Mouse (Mus musculus) C2C12 (cell line): ENCODE measurements around the gene Tanc1. TPM values are rescaled to one million over a fixed set of nuclear protein-coding genes. Genes with fewer than 3 reads are reported as not detected.

Experiments used
- H3K27me3 ChIP-seq: one replicate; pipeline ENCODE4 v1.6.1; 2011; ENCODE audit not compliant: control insufficient read depth, insufficient read depth, insufficient read length
- H3K36me3 ChIP-seq: one replicate; pipeline ENCODE4 v1.6.1; 2011; ENCODE audit not compliant: control insufficient read depth, insufficient read depth
- H3K4me3 ChIP-seq: one replicate; pipeline ENCODE4 v1.5.1; 2011; ENCODE audit warnings: mild to moderate bottlenecking, control low read depth; ENCODE audit not compliant: poor library complexity, insufficient read depth, severe bottlenecking
- H3K79me2 ChIP-seq: one replicate; pipeline ENCODE4 v1.6.1; 2011; ENCODE audit not compliant: control insufficient read depth, insufficient read depth
- H3K79me3 ChIP-seq: one replicate; pipeline ENCODE4 v1.6.1; 2011; ENCODE audit warnings: low read depth, control low read depth
- H3ac ChIP-seq: one replicate; pipeline ENCODE3; 2011; ENCODE audit warnings: low read depth; ENCODE audit not compliant: control insufficient read depth, insufficient read length
- CEBPB ChIP-seq: IDR thresholded peaks from one replicate; pipeline ENCODE4 v1.6.1; 2011; ENCODE audit warnings: low read depth, mild to moderate bottlenecking, control low read depth, moderate library complexity
- CTCF ChIP-seq: IDR thresholded peaks from one replicate; pipeline ENCODE4 v1.5.1; 2011; ENCODE audit not compliant: control insufficient read depth, insufficient read depth, insufficient read length
- FOSL1 ChIP-seq: IDR thresholded peaks from one replicate; pipeline ENCODE4 v1.8.0; 2011; ENCODE audit warnings: mild to moderate bottlenecking, low read length; ENCODE audit not compliant: poor library complexity, insufficient read depth, severe bottlenecking
- MAX ChIP-seq: IDR thresholded peaks from one replicate; pipeline ENCODE4 v1.6.1; 2011; ENCODE audit warnings: mild to moderate bottlenecking, control low read depth
- MYOD1 ChIP-seq: IDR thresholded peaks from one replicate; pipeline ENCODE4 v1.6.1; 2011; ENCODE audit warnings: low read depth; ENCODE audit not compliant: control insufficient read depth, insufficient read length
- MYOG ChIP-seq: IDR thresholded peaks from one replicate; pipeline ENCODE4 v1.6.1; 2011; ENCODE audit not compliant: control insufficient read depth, insufficient read length; ENCODE audit errors: extremely low read depth
- USF1 ChIP-seq: IDR thresholded peaks from one replicate; pipeline ENCODE4 v1.6.1; 2011; ENCODE audit warnings: low read depth, mild to moderate bottlenecking, control low read depth, moderate library complexity
- polyA plus RNA-seq: library from polyadenylated mRNA; unstranded; fragments of >200 nt; fragmentation: generic; extraction: Trizol; gene quantifications from one replicate; pipeline ENCODE4 v1.2.1, GENCODE M21; 2012; ENCODE audit warnings: missing spikeins

The Tanc1 gene
- polyA plus RNA-seq, 1 experiment: 24.9 TPM

DNA sequence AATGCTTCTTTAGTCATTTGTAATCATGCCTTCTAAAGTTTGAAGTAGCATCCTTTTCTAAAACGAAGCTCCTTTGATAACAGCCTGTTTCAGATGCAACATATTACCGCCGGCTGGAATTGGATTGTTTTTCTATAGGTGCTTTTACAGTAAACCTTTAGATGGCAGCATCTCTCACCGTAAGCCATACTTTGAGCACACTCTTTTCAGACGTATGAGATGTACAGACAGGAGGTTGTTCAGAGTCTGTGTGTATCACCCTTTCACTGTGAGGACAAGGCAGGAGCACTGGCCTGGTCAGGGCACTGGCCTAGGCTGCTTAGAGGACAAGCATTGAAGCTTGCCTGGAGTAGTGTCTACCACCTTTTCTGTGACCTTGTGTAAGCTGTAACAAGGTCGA is 145.2 kb downstream of the Tanc1 start:
- Histone ChIP-seq H3K27me3 (no peaks in the 10 kb centered on the region), H3K79me2 (peaks cover 55% of the 10 kb centered on the region), H3K4me3 (no peak overlapping the region), H3K36me3 (peaks cover 50% of the 10 kb centered on the region), H3K79me3 (peaks cover 10% of the 10 kb centered on the region), H3ac (no peak overlapping the region)
- TF ChIP-seq FOSL1 (no peak), USF1 (no peak), CTCF (no peak), MAX (no peak), CEBPB (no peak), MYOG (no peak), MYOD1 (no peak)

DNA sequence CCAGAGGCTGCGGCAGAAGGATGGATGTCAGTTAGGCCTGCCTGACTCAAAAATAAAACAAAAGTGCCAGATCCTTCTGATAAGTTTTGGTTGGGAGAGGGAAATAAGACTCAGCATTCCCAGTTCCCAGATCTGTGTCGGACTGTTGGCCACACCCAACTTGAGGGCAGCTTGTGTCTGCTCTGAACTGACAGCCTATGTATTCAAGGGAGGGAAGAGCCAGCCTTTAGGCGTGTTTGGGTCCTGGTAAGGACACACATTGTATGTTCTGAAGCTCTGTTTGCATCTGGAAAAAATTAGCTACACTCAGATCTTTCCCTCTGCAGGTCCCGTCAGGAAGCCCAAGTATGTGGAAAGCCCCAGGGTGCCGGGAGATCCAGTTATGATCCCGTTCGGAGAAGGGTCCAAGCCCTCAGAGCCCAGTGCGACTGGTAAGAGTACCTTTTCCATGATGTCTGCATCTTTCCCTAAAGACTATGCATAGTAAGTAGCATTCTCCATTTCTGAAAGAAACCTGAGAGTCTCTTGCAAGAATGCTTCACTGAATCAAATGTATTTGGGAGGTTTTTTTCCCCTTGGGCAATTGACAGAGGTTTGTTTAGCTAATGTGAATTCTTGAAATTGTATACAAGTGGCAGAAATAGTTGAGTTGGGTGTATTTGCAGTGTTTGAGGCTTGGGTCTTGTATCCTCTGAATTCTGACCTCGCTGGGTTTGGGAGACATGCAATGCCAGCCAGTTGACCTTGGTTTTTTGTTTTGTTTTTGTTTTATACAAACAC is 146.5 kb downstream of the Tanc1 start:
- peaks cover 50% of the 10 kb centered on the region for H3K79me2 ChIP-seq
- H3ac ChIP-seq: no peak overlapping the region
- H3K27me3 ChIP-seq: no peaks in the 10 kb centered on the region
- peaks cover 50% of the 10 kb centered on the region for H3K36me3 ChIP-seq
- peaks cover 10% of the 10 kb centered on the region for H3K79me3 ChIP-seq
- H3K4me3 ChIP-seq: no peak overlapping the region
- TF ChIP-seq CEBPB: no peak
- no peak for TF ChIP-seq MYOG
- no peak for TF ChIP-seq USF1
- no peak for TF ChIP-seq FOSL1
- TF ChIP-seq MYOD1: no peak
- TF ChIP-seq MAX: no peak
- TF ChIP-seq CTCF: no peak

DNA sequence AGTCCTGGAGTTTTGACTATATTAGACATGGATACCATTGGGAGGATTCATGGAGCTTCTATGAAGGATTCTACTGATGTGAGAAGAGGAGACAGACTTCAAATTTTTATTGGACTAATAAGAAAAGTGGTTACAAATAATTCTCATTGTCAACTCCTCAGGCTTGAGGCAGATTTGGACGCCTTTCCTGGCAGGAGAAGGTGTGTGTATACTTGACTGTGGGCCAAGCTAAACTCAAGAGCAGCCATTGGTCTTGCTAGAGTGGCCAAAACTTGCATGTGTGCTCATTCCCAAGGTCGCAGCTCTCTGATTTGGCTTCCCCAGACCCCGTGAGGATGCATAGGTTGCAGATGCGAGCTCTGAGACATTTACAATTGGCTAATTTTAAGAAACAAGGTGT is 148.9 kb downstream of the Tanc1 start:
- TF ChIP-seq MYOG (no peak), MYOD1 (no peak), USF1 (no peak), FOSL1 (no peak), CEBPB (no peak), MAX (no peak), CTCF (no peak)
- Histone ChIP-seq H3K36me3 (peaks cover 38% of the 10 kb centered on the region), H3K79me2 (peaks cover 30% of the 10 kb centered on the region)

GRCm38 (mm10) chr2:59761183-59761582 is 149.3 kb downstream of the Tanc1 start:
- peaks cover 26% of the 10 kb centered on the region for H3K79me2 ChIP-seq
- no peaks in the 10 kb centered on the region for H3K27me3 ChIP-seq
- peaks cover 3% of the 10 kb centered on the region for H3K79me3 ChIP-seq
- no peak overlapping the region for H3ac ChIP-seq
- peaks cover 38% of the 10 kb centered on the region for H3K36me3 ChIP-seq
- no peak overlapping the region for H3K4me3 ChIP-seq
- no peak for TF ChIP-seq USF1
- no peak for TF ChIP-seq MAX
- TF ChIP-seq MYOD1: no peak
- no peak for TF ChIP-seq MYOG
- no peak for TF ChIP-seq FOSL1
- no peak for TF ChIP-seq CEBPB
- TF ChIP-seq CTCF: no peak

More for the DNA sequence above, 148.9 kb downstream of the Tanc1 start:
- Histone ChIP-seq H3ac (no peak overlapping the region), H3K79me3 (peaks cover 6% of the 10 kb centered on the region), H3K27me3 (no peaks in the 10 kb centered on the region), H3K4me3 (no peak overlapping the region)

GRCm38 (mm10) chr2:59762277-59762676 is 150.4 kb downstream of the Tanc1 start:
- no peak for TF ChIP-seq CTCF
- no peak for TF ChIP-seq USF1
- no peak for TF ChIP-seq CEBPB
- TF ChIP-seq MAX: no peak
- TF ChIP-seq MYOD1: no peak
- no peak for TF ChIP-seq MYOG
- TF ChIP-seq FOSL1: no peak
- Histone ChIP-seq H3K36me3 (peaks cover 38% of the 10 kb centered on the region), H3K79me2 (peaks cover 21% of the 10 kb centered on the region), H3ac (no peak overlapping the region), H3K4me3 (no peak overlapping the region), H3K79me3 (peaks cover 2% of the 10 kb centered on the region), H3K27me3 (no peaks in the 10 kb centered on the region)
